Mouse (Mus musculus): ENCODE measurements around the gene Chmp4b. TPM values are rescaled to one million over a fixed set of nuclear protein-coding genes. Genes with fewer than 3 reads are reported as not detected.

The Chmp4b gene
- polyA plus RNA-seq, 1 experiment = 356 TPM

GRCm38 (mm10) chr2:154742911-154743819 lies 91.7 kb downstream of the Chmp4b start:
- Histone ChIP-seq H3K27ac (ENCODE audit: insufficient read depth, low read length) (no peak overlapping the region), H3K4me1 (ENCODE audit: control insufficient read depth, insufficient read depth, low read length) (no peaks in the 10 kb centered on the region), H3K4me3 (replicated peaks; ENCODE audit: insufficient read depth, low read depth, low read length) (no peak overlapping the region), H3K27me3 (ENCODE audit: control insufficient read depth, insufficient read depth, low read length) (no peaks in the 10 kb centered on the region)
- 74% methylated on average over 10 of the region's 10 CpGs for WGBS
- no peak for DNase-seq
- TF ChIP-seq POLR2A (IDR thresholded peaks at IDR 0.05; ENCODE audit: borderline replicate concordance, insufficient read depth, low read length) = no peak
- no peak for TF ChIP-seq CTCF (IDR thresholded peaks at IDR 0.05; ENCODE audit: borderline replicate concordance, insufficient read depth, low read depth, low read length)

DNA sequence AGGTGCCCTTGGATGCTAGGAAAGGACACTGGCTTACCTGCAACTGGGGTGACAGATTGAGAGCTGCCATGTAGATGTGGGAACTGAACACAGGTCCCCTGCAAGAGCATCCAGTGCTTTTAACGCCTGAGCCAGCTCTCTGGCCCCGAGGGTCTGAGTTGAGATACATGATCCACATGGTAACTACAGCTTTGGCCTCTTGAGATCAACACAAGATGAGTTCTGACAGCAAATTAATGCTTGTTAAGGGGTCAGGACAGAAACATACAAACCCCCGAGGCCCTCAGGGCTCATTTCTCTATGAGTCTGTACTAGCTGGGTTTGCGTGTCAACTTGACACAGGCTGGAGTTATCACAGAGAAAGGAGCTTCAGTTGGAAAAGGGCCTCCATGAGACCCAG lies 92.4 kb downstream of the Chmp4b start:
- DNase-seq = no peak
- no peak overlapping the region for H3K4me3 ChIP-seq (replicated peaks; ENCODE audit: insufficient read depth, low read depth, low read length)
- no peak for TF ChIP-seq CTCF (IDR thresholded peaks at IDR 0.05; ENCODE audit: borderline replicate concordance, insufficient read depth, low read depth, low read length)
- no peak for TF ChIP-seq POLR2A (IDR thresholded peaks at IDR 0.05; ENCODE audit: borderline replicate concordance, insufficient read depth, low read length)
- H3K4me1 ChIP-seq (ENCODE audit: control insufficient read depth, insufficient read depth, low read length) = no peaks in the 10 kb centered on the region
- no peak overlapping the region for H3K27ac ChIP-seq (ENCODE audit: insufficient read depth, low read length)
- 75% methylated on average over 4 of the region's 4 CpGs for WGBS
- H3K27me3 ChIP-seq (ENCODE audit: control insufficient read depth, insufficient read depth, low read length) = no peaks in the 10 kb centered on the region

Other genes with a start within 250 kb of the Chmp4b start
- 33.7 and 35.7 TPM in 2 replicates for gene Snta1, start 243.6 kb upstream of the Chmp4b start, polyA plus RNA-seq (2012; rRNA removed)
- 29.5 and 31.5 TPM in 2 replicates for gene Cbfa2t2, start 215.2 kb upstream of the Chmp4b start, polyA plus RNA-seq (2012; rRNA removed)
- gene 1700003F12Rik, start 104.6 kb upstream of the Chmp4b start, polyA plus RNA-seq (2012; rRNA removed) = 1.1 and 1.4 TPM in 2 replicates
- gene Actl10, start 99.9 kb upstream of the Chmp4b start, polyA plus RNA-seq (2012; rRNA removed) = 0.07 and 0.10 TPM in 2 replicates
- gene Necab3, start 92.8 kb upstream of the Chmp4b start, polyA plus RNA-seq (2012; rRNA removed) = 64.1 and 77.2 TPM in 2 replicates
- 4.1 and 5.0 TPM in 2 replicates for gene E2f1, start 81.8 kb upstream of the Chmp4b start, polyA plus RNA-seq (2012; rRNA removed)
- 14.8 and 14.9 TPM in 2 replicates for gene Pxmp4, start 48.0 kb upstream of the Chmp4b start, polyA plus RNA-seq (2012; rRNA removed)
- gene Zfp341, start 38.4 kb upstream of the Chmp4b start, polyA plus RNA-seq (2012; rRNA removed) = 11.5 and 13.3 TPM in 2 replicates
- gene 4930519P11Rik, start 38.3 kb upstream of the Chmp4b start, polyA plus RNA-seq (2012; rRNA removed) = not detected in 2 replicates
- not detected in 2 replicates for gene Gm14214, start 118.3 kb downstream of the Chmp4b start, polyA plus RNA-seq (2012; rRNA removed)
- 198 and 208 TPM in 2 replicates for gene Raly, start 139.4 kb downstream of the Chmp4b start, polyA plus RNA-seq (2012; rRNA removed)
- 0.28 TPM in 1 of 2 replicates, not detected in the other for gene a, start 139.7 kb downstream of the Chmp4b start, polyA plus RNA-seq (2012; rRNA removed)
- 46.1 and 50.2 TPM in 2 replicates for gene Eif2s2, start 241.2 kb downstream of the Chmp4b start, polyA plus RNA-seq (2012; rRNA removed)